Mouse (Mus musculus) brain, embryonic 18.5 days (tissue): ENCODE measurements around the gene Trnp1.
A peak's percentile ranks its signal among the peaks of the same experiment; 100 is the strongest.

Experiments
- DNase-seq: peaks from one replicate; pipeline ENCODE4 v3.0.0-alpha.2; 2012; ENCODE audit warnings: low read depth, low spot score

Gene Trnp1

GRCm38 (mm10) chr4:133494867-133495266 lies 3.5 kb downstream of the Trnp1 start:
- DNase-seq: no peak

GRCm38 (mm10) chr4:133494432-133494831 lies 3.9 kb downstream of the Trnp1 start:
- no peak for DNase-seq

DNA sequence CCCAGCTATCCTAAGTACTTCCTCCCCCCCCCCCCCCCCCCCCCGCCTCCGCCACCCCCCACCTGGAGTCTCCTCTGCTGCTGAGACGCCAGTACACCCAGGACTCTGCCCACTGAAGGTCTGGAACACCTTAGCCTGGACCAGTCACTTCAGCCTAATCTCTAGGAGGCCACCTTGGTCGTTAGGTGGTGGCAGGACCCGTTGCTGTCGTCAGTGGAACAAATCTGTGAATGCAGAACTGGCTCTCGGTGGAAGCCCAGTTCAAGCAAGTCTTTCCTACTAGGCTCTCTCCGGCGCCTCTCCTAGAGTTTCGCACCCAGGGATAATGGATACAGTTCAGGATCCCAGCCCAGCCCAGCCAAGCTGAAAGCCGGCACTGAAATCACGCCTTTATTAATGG lies 4.5 kb downstream of the Trnp1 start:
- no peak for DNase-seq

GRCm38 (mm10) chr4:133491800-133492199 lies 6.5 kb downstream of the Trnp1 start:
- no peak for DNase-seq

DNA sequence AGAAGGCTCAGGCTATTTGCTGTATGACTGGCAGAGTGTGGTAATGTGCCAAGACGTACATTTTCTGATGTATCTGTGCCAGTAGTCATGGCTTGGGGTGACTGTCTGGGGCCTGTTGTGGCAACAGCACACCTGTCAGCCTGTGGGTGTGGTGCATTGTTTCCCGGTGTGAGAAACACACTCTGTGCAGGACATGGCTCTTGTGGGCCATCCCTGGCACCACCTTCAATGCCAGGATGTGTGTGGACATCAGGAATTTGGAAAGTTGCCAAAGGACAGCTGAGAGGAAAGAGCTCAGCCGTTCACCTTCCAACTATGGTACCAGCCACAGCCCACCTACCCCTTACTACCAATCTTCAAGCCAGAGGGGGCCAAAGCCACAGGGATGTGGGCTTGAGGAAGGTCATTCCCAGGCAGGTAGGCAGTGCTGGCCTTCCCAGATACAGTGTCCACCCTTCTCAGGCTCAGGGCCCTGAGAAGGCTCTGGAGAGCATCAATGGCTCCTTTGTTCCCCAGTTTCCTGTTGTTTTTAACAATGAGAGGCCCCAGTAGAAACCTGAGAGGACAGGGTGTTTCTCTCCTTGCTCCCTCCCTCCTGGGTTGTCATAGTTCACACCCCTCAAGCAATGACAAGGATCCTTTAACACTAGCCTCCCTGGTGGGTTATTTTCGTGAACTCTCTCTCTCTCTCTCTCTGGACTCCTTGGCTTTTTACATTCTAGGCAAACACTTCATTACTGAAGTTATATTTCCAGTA lies 8.7 kb downstream of the Trnp1 start:
- DNase-seq: no peak

- no peak for DNase-seq
Measured at GRCm38 (mm10) chr4:133488619-133489392, 9.5 kb downstream of the Trnp1 start.

DNA sequence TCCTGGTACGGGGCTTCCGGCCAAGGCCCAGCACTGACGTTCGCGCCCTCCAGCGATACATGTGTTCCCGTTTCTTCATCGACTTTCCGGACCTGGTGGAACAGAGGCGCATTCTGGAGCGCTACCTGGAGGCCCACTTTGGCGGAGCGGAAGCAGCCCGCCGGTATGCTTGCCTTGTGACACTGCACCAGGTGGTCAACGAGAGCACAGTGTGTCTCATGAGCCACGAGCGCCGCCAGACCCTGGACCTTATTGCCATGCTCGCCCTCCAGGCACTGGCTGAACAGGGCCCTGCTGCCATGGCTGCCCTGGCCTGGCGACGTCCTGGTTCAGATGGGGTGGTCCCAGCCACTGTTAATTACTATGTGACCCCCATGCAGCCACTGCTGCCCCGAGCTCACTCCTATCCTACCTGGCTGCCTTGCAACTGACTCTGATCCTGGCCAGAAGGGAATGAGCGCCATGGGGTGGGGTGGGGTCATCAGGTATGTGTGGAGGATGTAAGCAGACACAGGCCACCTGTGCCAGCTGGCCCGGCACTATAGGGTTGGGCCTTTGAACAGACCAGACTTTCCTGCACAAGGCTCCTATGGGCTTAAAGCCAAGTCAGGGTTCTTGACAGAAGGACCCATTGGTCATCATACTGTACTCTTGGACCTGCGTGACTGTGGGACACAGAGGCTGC lies 11.5 kb downstream of the Trnp1 start:
- DNase-seq: no peak

DNA sequence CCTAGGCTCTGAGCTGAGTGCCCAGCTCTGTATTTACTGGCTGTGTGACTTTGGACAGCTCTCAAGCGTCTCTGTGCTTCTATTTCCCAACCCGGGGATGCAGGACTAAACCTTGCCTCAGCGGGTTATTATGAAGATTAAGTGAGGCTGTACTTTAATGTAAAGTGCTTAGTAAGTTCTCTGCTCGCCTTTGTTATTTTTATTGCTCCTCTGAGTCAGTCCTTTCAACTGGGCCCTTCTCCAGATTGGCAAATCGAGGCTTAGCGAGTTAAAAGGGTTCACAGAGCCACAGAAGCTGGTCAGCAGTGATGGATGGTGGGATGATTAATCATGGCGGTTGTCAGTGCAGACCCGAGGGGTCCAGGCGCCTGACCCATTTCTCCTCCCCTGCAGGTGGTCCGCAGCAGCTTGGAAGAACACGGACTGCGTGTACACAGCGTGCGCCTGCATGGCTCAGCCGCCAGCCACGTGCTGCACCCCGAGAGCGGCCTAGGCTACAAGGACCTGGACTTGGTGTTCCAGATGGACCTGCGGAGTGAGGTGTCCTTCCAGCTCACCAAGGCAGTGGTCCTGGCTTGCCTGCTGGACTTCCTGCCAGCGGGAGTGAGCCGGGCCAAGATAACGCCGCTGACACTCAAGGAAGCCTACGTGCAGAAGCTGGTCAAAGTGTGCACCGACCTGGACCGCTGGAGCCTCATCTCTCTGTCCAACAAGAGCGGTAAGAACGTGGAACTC lies 12.5 kb downstream of the Trnp1 start:
- DNase-seq: no peak

GRCm38 (mm10) chr4:133484266-133485025 lies 13.9 kb downstream of the Trnp1 start:
- no peak for DNase-seq

GRCm38 (mm10) chr4:133482479-133482878 lies 15.9 kb downstream of the Trnp1 start:
- DNase-seq: no peak

DNA sequence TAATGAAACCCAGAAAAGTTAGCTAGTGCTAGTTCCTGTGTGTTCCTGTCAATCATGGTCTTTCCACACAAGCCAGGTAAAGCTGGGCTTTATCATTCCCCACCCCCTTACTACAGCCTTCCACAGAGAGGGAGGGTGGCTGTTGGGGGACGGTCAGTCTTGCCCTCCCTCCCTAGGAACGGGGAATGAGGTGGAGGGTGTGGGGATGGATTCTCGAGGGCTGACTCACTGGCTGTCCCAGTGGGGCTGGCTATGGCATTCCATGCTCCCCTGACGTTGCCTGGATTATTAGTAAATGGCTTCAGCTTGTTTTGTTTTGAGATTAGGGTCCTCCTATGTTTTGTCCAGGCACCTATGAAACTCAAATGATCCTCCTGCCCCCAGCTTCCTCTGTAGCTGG lies 16.9 kb downstream of the Trnp1 start:
- DNase-seq: no peak

DNA sequence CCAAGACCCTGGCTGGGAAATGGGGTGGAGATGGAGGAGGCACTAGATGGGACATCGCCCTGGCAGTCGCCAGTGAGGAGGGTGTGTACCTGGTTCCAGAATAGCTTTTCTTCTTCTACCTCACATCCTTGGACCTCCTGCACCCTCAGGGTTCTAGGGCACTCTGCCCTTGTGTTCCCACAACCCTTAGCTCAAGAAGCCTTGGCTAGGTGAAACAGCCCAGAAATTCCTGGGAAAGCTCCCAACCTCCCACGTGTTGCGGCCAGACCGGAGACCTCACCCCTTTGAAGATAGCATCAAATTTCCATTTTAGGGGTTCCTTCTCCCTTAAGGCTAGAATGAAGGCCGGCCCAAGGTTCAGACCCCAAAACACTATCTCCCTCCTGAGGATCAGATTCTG lies 17.6 kb downstream of the Trnp1 start:
- DNase-seq: no peak

DNA sequence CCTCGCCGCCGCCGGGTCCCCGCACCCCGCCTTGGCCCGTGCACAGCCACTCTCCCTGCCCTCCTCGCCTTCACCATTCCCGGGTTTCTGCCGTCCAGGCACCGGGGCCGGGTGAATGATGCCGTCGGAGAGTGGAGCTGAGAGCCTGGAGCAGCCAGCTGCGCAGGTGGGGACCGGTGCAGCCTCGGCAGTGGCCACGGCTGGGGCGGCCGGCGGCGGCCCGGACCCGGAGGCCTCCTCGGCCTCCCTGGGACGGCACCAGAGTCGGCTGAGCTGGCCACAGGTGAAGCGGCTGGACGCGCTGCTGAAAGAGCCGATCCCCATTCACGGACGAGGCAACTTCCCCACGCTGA lies 18.2 kb downstream of the Trnp1 start:
- no peak for DNase-seq

DNA sequence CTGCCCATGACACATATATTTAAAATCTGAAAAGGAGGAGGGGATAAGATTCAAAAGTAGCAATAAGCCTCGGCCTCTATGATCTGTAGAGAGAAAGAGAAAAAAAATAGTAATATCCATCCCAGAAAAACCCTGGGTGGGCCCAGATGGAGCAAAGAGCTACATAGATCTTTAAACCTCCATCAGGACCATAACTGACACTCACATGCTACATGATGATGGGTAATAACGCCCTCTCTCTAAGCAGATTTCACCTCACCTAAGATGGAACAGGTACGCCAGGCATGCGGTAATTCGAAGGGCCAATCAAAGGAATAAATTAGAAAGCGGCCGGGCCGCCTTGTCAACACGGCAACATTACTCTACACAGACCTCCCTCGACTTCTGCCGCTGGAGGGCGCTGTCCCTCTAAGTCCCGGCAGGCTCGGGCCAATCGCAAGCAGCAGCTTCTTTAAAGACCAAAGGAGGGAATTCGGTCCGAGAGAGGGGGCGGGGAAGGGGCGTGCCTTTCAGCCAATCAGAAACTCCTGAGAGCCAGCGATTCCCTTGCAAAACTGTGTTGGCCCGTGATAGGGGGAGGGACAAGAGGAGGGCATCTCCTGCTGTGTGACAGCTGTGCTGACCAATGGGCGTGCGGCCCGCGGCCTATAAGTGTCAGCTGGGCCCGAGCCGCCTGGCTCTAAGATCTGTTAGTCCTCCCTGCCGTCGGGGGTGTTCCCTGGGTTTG lies 18.7 kb downstream of the Trnp1 start, which contains the start of gene Tent5b:
TSS of gene Tent5b (plus strand) at position 675 of the 727 bp plus-strand sequence.
- DNase-seq: peak; percentile 89

- no peak for DNase-seq
Measured at GRCm38 (mm10) chr4:133473833-133474232, 24.5 kb downstream of the Trnp1 start.

DNA sequence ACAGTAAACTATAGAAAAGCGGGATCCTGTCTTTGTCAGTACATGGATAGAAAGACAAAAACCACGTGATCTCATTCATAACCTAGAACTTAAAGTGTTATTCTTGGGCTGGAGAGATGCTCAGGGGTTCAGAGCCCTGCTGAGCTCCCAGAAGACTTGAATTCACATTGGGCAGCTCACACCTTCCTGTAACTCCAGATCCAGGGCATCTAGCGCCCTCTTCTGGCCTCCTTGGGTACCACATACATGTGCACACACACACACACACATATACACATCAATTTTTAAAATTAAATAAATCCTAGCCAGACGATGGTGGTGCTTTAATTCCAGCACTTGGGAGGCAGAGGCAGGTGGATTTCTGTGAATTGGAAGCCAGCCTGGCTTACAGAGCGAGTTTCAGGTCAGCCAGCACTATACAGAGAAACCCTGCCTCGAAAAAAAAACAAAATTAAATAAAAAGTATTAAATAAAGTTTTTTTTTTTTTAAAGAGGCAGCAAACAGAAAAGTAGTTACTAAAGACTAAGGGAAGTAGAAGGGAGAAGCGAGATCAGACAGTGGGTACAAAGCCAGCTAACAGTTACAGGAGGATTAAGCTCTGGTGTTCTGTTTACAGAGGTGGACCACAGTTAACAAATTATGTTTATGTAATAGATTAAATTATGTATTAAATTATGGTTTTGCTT lies 27.1 kb downstream of the Trnp1 start:
- DNase-seq: no peak

DNA sequence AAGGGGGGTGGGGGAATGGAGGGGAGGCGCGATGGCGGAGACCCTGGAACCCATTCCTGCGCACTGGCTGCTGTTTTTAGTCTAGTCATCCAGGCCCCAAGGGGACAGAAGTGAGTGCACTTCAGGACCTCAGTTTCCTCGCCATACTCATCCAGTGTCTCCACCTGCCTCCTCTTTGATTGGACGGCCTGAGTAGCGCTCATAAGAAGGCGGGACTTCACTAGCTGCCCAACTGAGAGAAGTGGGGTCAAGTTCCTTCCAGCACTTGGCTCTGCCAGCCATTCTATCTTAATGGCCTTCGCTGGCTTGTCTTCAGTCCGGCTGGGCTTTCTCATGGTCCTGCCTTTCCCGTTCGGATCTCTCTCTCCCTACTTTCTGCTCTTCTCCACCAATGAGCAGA lies 29.2 kb downstream of the Trnp1 start:
- no peak for DNase-seq

- DNase-seq: peak; percentile 4
Measured at GRCm38 (mm10) chr4:133468080-133468479, 30.3 kb downstream of the Trnp1 start.

DNA sequence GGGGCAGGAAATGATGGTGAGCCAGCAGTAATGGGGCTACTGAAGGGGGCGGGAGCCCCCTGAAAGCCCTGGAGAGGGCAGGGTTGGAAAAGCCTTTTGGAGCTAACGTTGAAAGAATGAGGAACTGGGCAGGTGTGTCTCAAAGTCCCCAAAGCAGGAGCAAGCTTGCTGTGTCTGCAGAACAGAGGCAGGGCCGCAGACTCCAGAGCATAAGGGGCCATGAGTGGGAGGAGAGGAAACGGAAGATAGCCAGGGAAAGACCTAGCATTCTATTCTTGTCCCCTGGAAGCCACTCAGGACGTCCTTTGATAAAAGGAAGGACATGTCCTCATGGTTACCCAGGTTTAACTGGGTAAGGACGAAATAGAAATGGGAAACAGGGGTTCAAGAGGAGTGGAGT lies 35.2 kb downstream of the Trnp1 start:
- no peak for DNase-seq

DNA sequence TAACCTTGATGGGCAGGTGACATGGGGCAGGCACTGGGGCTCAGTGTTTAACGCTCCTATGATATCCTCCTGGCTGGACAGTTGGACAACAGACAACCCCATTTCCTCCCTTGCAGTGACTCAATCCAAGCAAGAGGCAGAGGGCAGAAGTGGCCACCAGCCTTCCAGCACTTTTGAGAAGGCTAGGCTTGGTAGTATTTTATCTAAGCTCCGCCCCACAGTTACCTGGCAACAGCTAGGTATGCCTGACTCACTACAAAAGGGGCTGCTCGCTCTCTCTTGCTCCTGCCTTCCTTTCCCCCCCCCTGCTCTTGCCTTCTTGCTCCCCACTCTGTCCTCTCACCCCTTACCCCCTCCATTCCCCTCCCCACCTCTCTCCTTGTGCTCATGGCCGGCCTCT lies 37.0 kb downstream of the Trnp1 start:
- no peak for DNase-seq
